Mouse (Mus musculus): ENCODE measurements around the gene Accs. TPM values are rescaled to one million over a fixed set of nuclear protein-coding genes. Genes with fewer than 3 reads are reported as not detected.

The Accs gene
- polyA plus RNA-seq, 1 experiment = 22.2 TPM

GRCm38 (mm10) chr2:93877005-93877404 lies 27.3 kb upstream of the Accs start:
- TF ChIP-seq CTCF (IDR thresholded peaks at IDR 0.05; ENCODE audit: borderline replicate concordance, extremely low read depth, insufficient read depth, insufficient read length) (no peak), POLR2A (IDR thresholded peaks at IDR 0.05; ENCODE audit: borderline replicate concordance, extremely low read depth, insufficient read depth, insufficient read length, poor library complexity, severe bottlenecking) (no peak)
- peak; percentile 31 for DNase-seq (ENCODE audit: low read depth)

GRCm38 (mm10) chr2:93874606-93875005 lies 24.9 kb upstream of the Accs start:
- TF ChIP-seq CTCF (IDR thresholded peaks at IDR 0.05; ENCODE audit: borderline replicate concordance, extremely low read depth, insufficient read depth, insufficient read length) (no peak), POLR2A (IDR thresholded peaks at IDR 0.05; ENCODE audit: borderline replicate concordance, extremely low read depth, insufficient read depth, insufficient read length, poor library complexity, severe bottlenecking) (no peak)
- DNase-seq (ENCODE audit: low read depth) = peak; percentile 35

- DNase-seq (ENCODE audit: low read depth) = no peak
- TF ChIP-seq CTCF (IDR thresholded peaks at IDR 0.05; ENCODE audit: borderline replicate concordance, extremely low read depth, insufficient read depth, insufficient read length) (no peak), POLR2A (IDR thresholded peaks at IDR 0.05; ENCODE audit: borderline replicate concordance, extremely low read depth, insufficient read depth, insufficient read length, poor library complexity, severe bottlenecking) (no peak)
These were observed 24.4 kb upstream of the Accs start for GRCm38 (mm10) chr2:93874227-93874514.

GRCm38 (mm10) chr2:93873449-93874226 lies 23.9 kb upstream of the Accs start:
- DNase-seq (ENCODE audit: low read depth) = peak; percentile 55
- TF ChIP-seq CTCF (IDR thresholded peaks at IDR 0.05; ENCODE audit: borderline replicate concordance, extremely low read depth, insufficient read depth, insufficient read length) = no peak
- TF ChIP-seq POLR2A (IDR thresholded peaks at IDR 0.05; ENCODE audit: borderline replicate concordance, extremely low read depth, insufficient read depth, insufficient read length, poor library complexity, severe bottlenecking) = no peak

- peak; percentile 53 for DNase-seq (ENCODE audit: low read depth)
- TF ChIP-seq POLR2A (IDR thresholded peaks at IDR 0.05; ENCODE audit: borderline replicate concordance, extremely low read depth, insufficient read depth, insufficient read length, poor library complexity, severe bottlenecking) (no peak), CTCF (IDR thresholded peaks at IDR 0.05; ENCODE audit: borderline replicate concordance, extremely low read depth, insufficient read depth, insufficient read length) (no peak)
These were observed 22.5 kb upstream of the Accs start for GRCm38 (mm10) chr2:93872257-93872656.

- no peak for DNase-seq (ENCODE audit: low read depth)
- no peak for TF ChIP-seq POLR2A (IDR thresholded peaks at IDR 0.05; ENCODE audit: borderline replicate concordance, extremely low read depth, insufficient read depth, insufficient read length, poor library complexity, severe bottlenecking)
- TF ChIP-seq CTCF (IDR thresholded peaks at IDR 0.05; ENCODE audit: borderline replicate concordance, extremely low read depth, insufficient read depth, insufficient read length) = no peak
These were observed 21.7 kb upstream of the Accs start for GRCm38 (mm10) chr2:93871411-93871925.

GRCm38 (mm10) chr2:93870842-93871241 lies 21.1 kb upstream of the Accs start:
- DNase-seq (ENCODE audit: low read depth) = peak; percentile 87

GRCm38 (mm10) chr2:93869107-93869600 lies 19.4 kb upstream of the Accs start, which contains the start of gene Accsl:
Accsl (minus strand) TSS chr2:93869157.
- DNase-seq (ENCODE audit: low read depth) = peak; percentile 24

More at GRCm38 (mm10) chr2:93870842-93871241, 21.1 kb upstream of the Accs start:
- TF ChIP-seq CTCF (IDR thresholded peaks at IDR 0.05; ENCODE audit: borderline replicate concordance, extremely low read depth, insufficient read depth, insufficient read length) = peak; percentile 67; the same call in 1 of the 2 replicates
- TF ChIP-seq POLR2A (IDR thresholded peaks at IDR 0.05; ENCODE audit: borderline replicate concordance, extremely low read depth, insufficient read depth, insufficient read length, poor library complexity, severe bottlenecking) = no peak

GRCm38 (mm10) chr2:93868566-93868965 lies 18.8 kb upstream of the Accs start:
- TF ChIP-seq CTCF (IDR thresholded peaks at IDR 0.05; ENCODE audit: borderline replicate concordance, extremely low read depth, insufficient read depth, insufficient read length) (no peak), POLR2A (IDR thresholded peaks at IDR 0.05; ENCODE audit: borderline replicate concordance, extremely low read depth, insufficient read depth, insufficient read length, poor library complexity, severe bottlenecking) (no peak)
- DNase-seq (ENCODE audit: low read depth) = no peak

More at GRCm38 (mm10) chr2:93869107-93869600, 19.4 kb upstream of the Accs start, which contains the start of gene Accsl:
- TF ChIP-seq POLR2A (IDR thresholded peaks at IDR 0.05; ENCODE audit: borderline replicate concordance, extremely low read depth, insufficient read depth, insufficient read length, poor library complexity, severe bottlenecking) (no peak), CTCF (IDR thresholded peaks at IDR 0.05; ENCODE audit: borderline replicate concordance, extremely low read depth, insufficient read depth, insufficient read length) (no peak)

- TF ChIP-seq CTCF (IDR thresholded peaks at IDR 0.05; ENCODE audit: borderline replicate concordance, extremely low read depth, insufficient read depth, insufficient read length) (no peak), POLR2A (IDR thresholded peaks at IDR 0.05; ENCODE audit: borderline replicate concordance, extremely low read depth, insufficient read depth, insufficient read length, poor library complexity, severe bottlenecking) (no peak)
- no peak for DNase-seq (ENCODE audit: low read depth)
These were observed 13.5 kb upstream of the Accs start for GRCm38 (mm10) chr2:93863229-93863628.

- TF ChIP-seq CTCF (IDR thresholded peaks at IDR 0.05; ENCODE audit: borderline replicate concordance, extremely low read depth, insufficient read depth, insufficient read length) = no peak
- no peak for TF ChIP-seq POLR2A (IDR thresholded peaks at IDR 0.05; ENCODE audit: borderline replicate concordance, extremely low read depth, insufficient read depth, insufficient read length, poor library complexity, severe bottlenecking)
- DNase-seq (ENCODE audit: low read depth) = no peak
These were observed 9.1 kb upstream of the Accs start for GRCm38 (mm10) chr2:93858845-93859244.
